Mouse (Mus musculus) adrenal gland, postnatal 25 days (tissue): Measurements from ENCODE around the gene Zfhx3. TPM values are rescaled to one million over a fixed set of nuclear protein-coding genes. Genes with fewer than 3 reads are reported as not detected.

Experiments used
- DNase-seq: peaks from one replicate; pipeline ENCODE4 v3.0.0; 2021; ENCODE audit warnings: mixed read lengths
- total RNA-seq: library from RNA; stranded (reverse); gene quantifications from 2 replicates; pipeline ENCODE4 v1.2.3, GENCODE M21; 2021

Gene Zfhx3
- total RNA-seq, 1 experiment from 2014 or later, result 56.3 TPM

GRCm38 (mm10) chr8:108718031-108718430, 775.6 kb downstream of the Zfhx3 start:
- DNase-seq, result peak; percentile 53

DNA sequence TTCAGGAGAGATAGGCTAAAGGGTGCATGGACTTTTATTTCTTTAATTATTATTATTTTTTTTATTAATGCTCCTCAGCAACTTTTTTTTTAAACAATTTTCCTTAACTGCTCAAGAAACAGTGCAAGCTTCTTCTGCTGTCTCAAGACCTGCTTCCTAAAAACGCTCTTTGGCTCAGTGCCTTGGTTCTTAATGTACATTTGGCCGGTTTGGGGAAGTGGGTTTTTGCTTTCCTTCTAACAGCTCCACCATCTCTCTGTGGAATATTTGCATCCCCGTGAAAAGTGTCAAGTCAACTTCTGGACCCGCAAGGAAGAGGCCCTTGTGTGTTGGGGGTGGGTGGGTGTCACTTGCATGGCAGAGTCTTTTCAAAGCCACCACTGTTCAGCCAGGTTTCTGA, 778.4 kb downstream of the Zfhx3 start:
- no peak for DNase-seq

DNA sequence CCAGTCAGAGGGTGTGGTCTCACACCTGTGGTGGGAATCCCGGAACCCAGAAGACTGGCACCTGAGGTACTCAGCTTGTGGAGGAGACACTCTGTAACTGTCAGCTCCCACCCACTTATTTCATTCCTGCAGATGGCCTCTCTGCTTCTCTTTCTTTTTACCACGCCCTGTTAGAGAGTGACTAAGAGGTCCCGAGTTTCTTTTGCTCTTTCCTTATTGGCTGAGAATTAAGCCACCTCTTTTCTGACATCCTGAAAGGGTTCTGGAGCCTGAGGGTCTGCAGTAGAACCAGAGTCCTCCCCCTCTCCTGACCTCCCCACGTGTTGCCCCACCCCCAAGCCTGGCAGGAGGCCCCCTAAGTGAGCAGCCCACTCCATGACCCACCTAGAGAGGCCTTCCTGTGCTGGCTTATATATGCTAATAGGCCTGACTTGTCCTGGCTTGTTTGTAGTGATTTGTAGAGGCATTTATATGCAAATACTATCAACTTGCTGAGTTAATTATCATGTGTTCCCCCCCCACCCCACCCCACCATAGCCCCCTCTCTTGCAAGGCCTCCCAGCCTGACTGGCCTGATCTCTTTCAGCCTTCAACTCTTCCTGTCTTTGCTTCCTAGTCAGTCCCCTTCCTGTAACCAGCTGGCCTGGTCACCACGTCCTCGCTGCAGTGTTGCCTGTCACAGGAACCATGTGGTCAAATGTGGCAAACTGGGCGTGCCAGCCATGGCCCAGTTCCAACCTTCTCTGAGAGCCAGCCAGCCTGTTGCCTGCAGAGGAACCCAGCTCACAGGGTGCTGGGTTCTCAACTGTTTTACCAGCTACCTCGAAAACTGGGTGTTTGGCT, 780.4 kb downstream of the Zfhx3 start:
- DNase-seq, result peak; percentile 84

- DNase-seq, result no peak
Measured at GRCm38 (mm10) chr8:108723636-108724035, 781.2 kb downstream of the Zfhx3 start.

GRCm38 (mm10) chr8:108724818-108725506, 782.5 kb downstream of the Zfhx3 start:
- DNase-seq, result no peak

DNA sequence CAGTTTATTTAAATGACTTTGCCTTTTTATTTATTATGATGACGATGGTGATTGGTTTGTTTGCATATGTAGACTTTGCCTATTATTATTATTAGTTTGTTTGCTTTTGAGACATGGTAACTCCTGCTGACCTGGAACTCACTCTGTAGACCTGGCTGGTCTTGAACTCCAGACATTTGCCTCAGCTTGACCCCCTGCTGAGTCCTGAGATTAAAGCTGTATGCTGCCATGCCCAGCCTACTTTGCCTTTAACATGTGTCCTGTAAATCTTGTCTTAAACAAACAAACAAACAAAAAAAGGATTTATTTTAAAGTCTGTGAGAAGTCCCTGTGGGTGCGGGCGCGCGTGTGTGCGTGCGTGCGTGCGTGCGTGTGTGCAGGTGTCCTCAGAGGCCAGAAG, 783.2 kb downstream of the Zfhx3 start:
- no peak for DNase-seq

DNA sequence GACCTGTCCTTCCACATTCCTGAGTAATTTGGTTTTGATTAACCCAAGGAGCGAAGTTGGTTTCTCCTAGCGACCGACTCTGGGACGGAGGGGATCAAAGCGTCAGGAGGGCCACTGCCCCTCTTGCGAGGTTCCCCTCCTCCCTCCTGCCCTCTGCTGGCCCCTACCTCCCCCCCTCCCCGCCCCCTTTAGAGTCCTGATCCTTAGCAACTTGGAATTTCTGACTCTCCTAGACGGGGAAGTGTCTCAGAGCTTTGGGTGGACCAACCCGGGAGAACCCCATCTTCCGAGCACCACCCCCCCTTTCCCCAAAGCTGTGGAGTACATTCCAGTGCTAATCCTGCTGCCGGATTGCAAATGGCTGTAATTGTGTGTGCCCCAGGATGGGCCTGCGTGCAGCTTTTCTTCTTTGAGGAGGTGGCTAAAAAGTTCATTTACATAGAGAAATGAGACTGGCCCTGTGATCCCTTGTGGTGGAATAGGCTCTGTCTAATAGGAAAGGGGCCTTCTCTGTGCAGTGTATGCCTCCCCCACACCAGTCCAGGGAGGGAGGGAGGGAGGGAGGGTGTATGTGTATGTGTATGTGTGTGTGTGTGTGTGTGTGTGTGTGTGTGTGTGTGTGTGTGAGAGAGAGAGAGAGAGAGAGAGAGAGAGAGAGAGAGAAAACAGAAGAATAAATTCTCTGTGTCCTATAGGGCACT, 784.2 kb downstream of the Zfhx3 start:
- no peak for DNase-seq

- DNase-seq, result no peak
Measured at GRCm38 (mm10) chr8:108729169-108729568, 786.7 kb downstream of the Zfhx3 start.

GRCm38 (mm10) chr8:108729667-108730329, 787.4 kb downstream of the Zfhx3 start:
- no peak for DNase-seq

- no peak for DNase-seq
Measured at GRCm38 (mm10) chr8:108730907-108731440, 788.5 kb downstream of the Zfhx3 start.

GRCm38 (mm10) chr8:108732500-108732899, 790.1 kb downstream of the Zfhx3 start:
- no peak for DNase-seq

DNA sequence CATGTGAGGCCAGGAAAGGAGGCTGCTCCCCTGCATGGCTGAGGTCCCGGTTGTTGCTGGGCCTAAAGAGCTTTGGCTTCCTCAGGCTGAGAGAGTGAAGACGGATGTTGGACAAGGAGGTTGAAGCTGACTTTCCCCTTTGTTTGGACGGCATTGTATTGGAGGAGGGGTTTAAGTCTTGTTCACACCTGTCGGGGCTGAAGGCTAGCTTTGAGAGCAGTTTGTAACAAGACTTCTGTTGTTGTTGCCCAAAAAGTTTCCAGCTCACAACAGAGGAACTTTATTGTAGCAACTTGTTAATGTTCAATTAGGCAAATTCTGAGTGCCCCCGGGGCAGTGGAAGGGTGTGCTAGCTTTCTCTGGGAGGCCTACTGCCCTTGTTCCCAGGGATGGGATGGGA, 790.9 kb downstream of the Zfhx3 start:
- no peak for DNase-seq

- DNase-seq, result peak; percentile 46
Measured at GRCm38 (mm10) chr8:108736442-108736841, 794.0 kb downstream of the Zfhx3 start.

DNA sequence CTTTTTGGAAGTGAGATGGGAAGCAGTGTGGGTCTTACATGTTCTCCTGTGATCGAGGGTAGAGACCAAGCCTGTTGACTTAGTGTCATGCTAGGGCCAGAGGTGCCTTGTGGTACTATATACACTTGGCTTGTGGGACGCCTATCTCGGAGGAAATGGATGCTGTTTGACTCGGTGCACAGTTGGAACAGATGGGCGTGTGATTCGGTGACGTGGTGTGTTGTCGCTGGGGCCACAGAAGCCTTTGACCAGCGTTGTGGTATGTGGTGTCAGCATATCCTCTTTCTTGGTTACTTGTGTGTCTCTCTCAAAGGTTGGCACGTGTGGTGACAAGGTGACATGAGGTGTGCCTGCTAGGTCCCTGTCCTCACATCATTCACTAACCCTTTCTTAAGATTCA, 795.7 kb downstream of the Zfhx3 start:
- DNase-seq, result no peak

DNA sequence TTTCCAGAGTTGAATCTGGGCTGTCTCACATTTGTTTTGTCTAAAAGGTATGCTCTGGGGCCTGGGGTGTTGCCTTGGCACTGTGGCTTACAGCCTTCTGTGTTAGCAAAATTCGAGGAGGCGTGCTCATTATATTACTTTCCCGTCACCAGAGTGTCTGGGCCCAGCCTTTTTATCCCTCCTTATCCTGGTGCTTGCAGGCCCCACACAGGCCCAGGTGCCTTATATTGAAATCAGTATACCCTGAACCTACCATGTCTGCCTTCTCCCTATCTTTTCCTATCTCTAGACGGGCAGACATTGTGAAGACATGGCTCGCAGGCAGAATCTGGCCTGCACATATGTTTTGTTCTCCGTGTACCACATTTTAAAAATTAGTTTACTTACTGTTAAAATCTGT, 797.1 kb downstream of the Zfhx3 start:
- DNase-seq, result no peak

- no peak for DNase-seq
Measured at GRCm38 (mm10) chr8:108740443-108740842, 798.0 kb downstream of the Zfhx3 start.

DNA sequence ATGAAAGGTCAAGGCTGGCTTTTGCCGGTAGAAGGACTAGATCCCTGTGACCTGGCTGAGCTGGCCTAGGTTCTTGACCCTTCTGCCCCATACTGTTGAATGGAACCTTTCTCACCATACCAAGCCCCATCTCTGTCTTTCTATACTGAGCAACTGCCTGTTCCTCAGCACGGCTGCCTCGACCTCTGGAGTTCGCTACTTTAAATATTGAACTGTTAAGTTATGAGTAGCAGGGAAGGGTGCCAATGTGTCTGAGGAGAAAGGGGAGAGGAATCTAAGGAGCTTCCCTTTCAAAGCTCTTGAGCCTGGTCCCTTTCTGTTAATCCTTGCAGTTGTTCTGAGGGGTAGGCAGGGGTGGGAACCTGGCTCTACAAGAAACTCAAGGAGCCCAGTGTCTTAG, 799.2 kb downstream of the Zfhx3 start:
- no peak for DNase-seq

GRCm38 (mm10) chr8:108742465-108742864, 800.0 kb downstream of the Zfhx3 start:
- no peak for DNase-seq

- peak; percentile 58 for DNase-seq
Measured at GRCm38 (mm10) chr8:108743238-108743637, 800.8 kb downstream of the Zfhx3 start.

DNA sequence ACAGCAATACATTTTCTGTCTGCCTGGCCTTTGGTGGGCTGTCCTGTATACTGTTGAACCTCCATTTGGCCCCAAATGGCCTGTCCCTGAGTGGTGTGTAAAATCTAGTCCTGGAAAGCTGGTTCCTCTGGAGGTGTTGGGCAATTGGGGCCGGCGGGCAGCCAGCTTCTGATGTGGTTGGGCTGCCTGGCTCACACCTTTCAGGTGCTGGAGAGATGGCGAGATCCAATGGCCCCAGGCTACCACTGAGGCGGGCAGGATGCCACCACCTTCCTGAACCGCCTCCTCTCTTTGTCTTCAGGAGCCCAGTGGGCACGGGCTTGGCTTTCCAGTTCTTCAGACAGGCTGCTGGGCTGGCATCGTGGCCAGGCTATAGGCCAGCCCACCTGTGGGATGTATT, 803.1 kb downstream of the Zfhx3 start:
- no peak for DNase-seq

- no peak for DNase-seq
Measured at GRCm38 (mm10) chr8:108748095-108748494, 805.7 kb downstream of the Zfhx3 start.

- no peak for DNase-seq
Measured at GRCm38 (mm10) chr8:108748851-108749376, 806.5 kb downstream of the Zfhx3 start.
